Comparison of ENCODE assay signal across 8 mouse cellular contexts in the genomic region with DNA sequence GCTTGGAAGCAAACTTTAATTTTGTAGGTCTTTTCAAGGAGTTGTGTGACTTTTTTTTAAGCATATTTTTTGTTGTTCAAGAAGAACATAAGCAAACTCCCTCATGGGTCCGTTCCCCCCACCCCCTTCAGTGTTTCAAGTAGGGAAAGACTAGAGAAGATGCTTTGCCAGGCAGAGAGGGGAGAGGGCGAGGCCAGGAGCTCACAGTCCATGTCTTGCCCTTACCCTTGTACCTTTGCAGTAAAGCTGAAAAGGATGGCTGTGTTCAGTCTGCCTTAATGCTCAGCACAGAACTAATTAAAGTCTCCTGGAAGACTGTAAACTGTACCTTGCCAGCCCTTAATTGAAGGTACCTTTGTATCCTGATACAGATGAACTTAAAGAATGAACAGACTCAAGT. TPM values are rescaled to one million over a fixed set of nuclear protein-coding genes. Genes with fewer than 3 reads are reported as not detected.
DNase-seq lines count a peak whose midpoint lies in the region; ATAC-seq and TF ChIP-seq lines count a peak whose summit lies in the region.

No protein-coding gene starts in this region.

- WGBS in heart, embryonic 14.5 days: 51% methylated on average over 2 of the region's 2 CpGs
- 73% methylated on average over 2 of the region's 2 CpGs for WGBS in hindbrain, embryonic 11.5 days
- 55% methylated on average over 2 of the region's 2 CpGs for WGBS in macrophage (ENCODE audit: missing documents)

- no peak for TF ChIP-seq CTCF in MEL (IDR thresholded peaks at IDR 0.05 in 2 of 3, conservative IDR thresholded peaks at IDR 0.05 in 1 of 3; ENCODE audit: control insufficient read depth in 1 of 3, insufficient read depth in 1 of 3, low read depth in 2 of 3, low read length in 3 of 3, poor library complexity in 1 of 3, severe bottlenecking in 1 of 3)

- intact Hi-C loops in heart, postnatal 10 days (cut with DNase I): no loop called here

- H3K27ac ChIP-seq in heart, embryonic 14.5 days (replicated peaks in 1 of 2; ENCODE audit: control insufficient read depth in 1 of 2, insufficient read depth in 1 of 2, low read depth in 2 of 2, low read length in 2 of 2): no peak overlapping the region
- H3K27ac ChIP-seq in MEL (ENCODE audit: control insufficient read depth, low read depth, low read length) (no peak overlapping the region), macrophage (peak overlapping the region; percentile 87)
- no peak overlapping the region for H3K27ac ChIP-seq in hindbrain, embryonic 11.5 days (ENCODE audit: low read depth, low read length)

- peaks cover 62% of the 10 kb centered on the region for H3K79me2 ChIP-seq in MEL (ENCODE audit: control insufficient read depth, insufficient read depth, low read length, poor library complexity)
- peaks cover 69% of the 10 kb centered on the region for H3K79me2 ChIP-seq in macrophage (ENCODE audit: inconsistent target)

- H3K4me3 ChIP-seq in heart, embryonic 14.5 days (ENCODE audit: control insufficient read depth in 1 of 2, insufficient read depth in 1 of 2, low read depth in 1 of 2, low read length in 2 of 2): peak overlapping the region; percentile 19 to 93; a peak in 3 of 4 replicates
- H3K4me3 ChIP-seq in MEL (ENCODE audit: control insufficient read depth in 1 of 2, insufficient read depth in 1 of 2, low read depth in 2 of 2, low read length in 2 of 2) (peak overlapping the region; percentile 1 to 97), macrophage (ENCODE audit: inconsistent target) (peak overlapping the region; percentile 76)
- no peak overlapping the region for H3K4me3 ChIP-seq in hindbrain, embryonic 11.5 days (ENCODE audit: low read depth, low read length)

- H3K36me3 ChIP-seq in heart, embryonic 14.5 days (ENCODE audit: control insufficient read depth, insufficient read depth, low read length): peaks cover 26% of the 10 kb centered on the region
- H3K36me3 ChIP-seq in MEL (ENCODE audit: control insufficient read depth in 1 of 2, insufficient read depth in 2 of 2, low read length in 2 of 2) (peaks cover 24 to 31% of the 10 kb centered on the region in 2 experiments), macrophage (ENCODE audit: inconsistent target) (peaks cover 18% of the 10 kb centered on the region; the same call in 1 of the 2 replicates)
- H3K36me3 ChIP-seq in hindbrain, embryonic 11.5 days (ENCODE audit: control insufficient read depth, insufficient read depth, low read length): peaks cover 2% of the 10 kb centered on the region; the same call in 1 of the 2 replicates

- no peak for TF ChIP-seq EP300 in MEL (IDR thresholded peaks at IDR 0.05; ENCODE audit: low read depth in 1 of 2, low read length in 2 of 2)

- H3K27me3 ChIP-seq in heart, embryonic 14.5 days (ENCODE audit: control insufficient read depth, insufficient read depth, low read length): no peaks in the 10 kb centered on the region
- no peaks in the 10 kb centered on the region for H3K27me3 ChIP-seq in MEL (ENCODE audit: control insufficient read depth in 1 of 2, insufficient read depth in 2 of 2, low read length in 2 of 2)
- no peaks in the 10 kb centered on the region for H3K27me3 ChIP-seq in hindbrain, embryonic 11.5 days (ENCODE audit: control insufficient read depth, insufficient read depth, low read length)

- no peak for TF ChIP-seq RAD21 in MEL (IDR thresholded peaks at IDR 0.05; ENCODE audit: low read depth, low read length)

- peak overlapping the region; percentile 97 for H3K9ac ChIP-seq in heart, embryonic 14.5 days (ENCODE audit: low read length)
- H3K9ac ChIP-seq in MEL (ENCODE audit: control insufficient read depth, low read depth, low read length, poor library complexity, severe bottlenecking): peak overlapping the region; percentile 19
- no peak overlapping the region for H3K9ac ChIP-seq in hindbrain, embryonic 11.5 days (ENCODE audit: low read depth, low read length)

- peak overlapping the region; percentile 73 for H3K4me2 ChIP-seq in heart, embryonic 14.5 days (ENCODE audit: low read length)
- H3K4me2 ChIP-seq in hindbrain, embryonic 11.5 days (replicated peaks; ENCODE audit: low read depth, low read length): peak overlapping the region; percentile 24; the same call in 1 of the 2 replicates

- H3K4me1 ChIP-seq in heart, embryonic 14.5 days (ENCODE audit: control insufficient read depth in 2 of 2, insufficient read depth in 2 of 2, low read length in 2 of 2): peaks cover 18 to 63% of the 10 kb centered on the region in 2 experiments
- H3K4me1 ChIP-seq in MEL (ENCODE audit: control insufficient read depth in 1 of 2, insufficient read depth in 2 of 2, low read length in 2 of 2): peaks cover 20 to 29% of the 10 kb centered on the region in 2 experiments
- H3K4me1 ChIP-seq in hindbrain, embryonic 11.5 days (replicated peaks; ENCODE audit: control insufficient read depth, insufficient read depth, low read length): 0 out of 2 replicates have a peak, but pooled peaks cover 6% of the 10 kb centered on the region

- DNase-seq in heart, postnatal 10 days: no peak
- no peak for DNase-seq in MEL (ENCODE audit: low read depth, low spot score)
- DNase-seq in hindbrain, embryonic 11.5 days (ENCODE audit: low spot score): no peak
- DNase-seq in frontal cortex, postnatal 36 days (ENCODE audit: low spot score in 2 of 2): no peak
- no peak for DNase-seq in testis, postnatal 14 days (ENCODE audit: low spot score)
- no peak for DNase-seq in ovary, postnatal 10 days (ENCODE audit: low spot score)

- no peak for ATAC-seq in heart, embryonic 14.5 days (ENCODE audit: insufficient number of reproducible peaks, insufficient read depth, low FRiP score, low read depth)
- no peak for ATAC-seq in hindbrain, embryonic 11.5 days (ENCODE audit: low FRiP score)

- no peaks in the 10 kb centered on the region for H3K9me3 ChIP-seq in heart, embryonic 14.5 days (ENCODE audit: control insufficient read depth, low read length)
- no peaks in the 10 kb centered on the region for H3K9me3 ChIP-seq in MEL (replicated peaks; ENCODE audit: insufficient read depth, low read length)
- no peaks in the 10 kb centered on the region for H3K9me3 ChIP-seq in hindbrain, embryonic 11.5 days (ENCODE audit: control insufficient read depth, low read length)

- TF ChIP-seq POLR2A in MEL (IDR thresholded peaks at IDR 0.05; ENCODE audit: control insufficient read depth in 1 of 2, insufficient read depth in 1 of 2, low read depth in 1 of 2, low read length in 2 of 2, poor library complexity in 1 of 2): no peak

TF ChIP-seq in MEL, 35 proteins besides CTCF, POLR2A, EP300 and RAD21:
- TF ChIP-seq BHLHE40 (IDR thresholded peaks at IDR 0.05; ENCODE audit: borderline replicate concordance, low read depth, low read length) (no peak), HCFC1 (IDR thresholded peaks at IDR 0.05; ENCODE audit: low read depth, low read length) (no peak), POLR2AphosphoS2 (IDR thresholded peaks at IDR 0.05; ENCODE audit: low read length) (no peak), ELF1 (IDR thresholded peaks at IDR 0.05; ENCODE audit: low read depth, low read length) (no peak), MAFK (IDR thresholded peaks at IDR 0.05; ENCODE audit: borderline replicate concordance, low read depth, low read length) (no peak), POLR2AphosphoS5 (IDR thresholded peaks at IDR 0.05; ENCODE audit: borderline replicate concordance, low read depth, low read length) (no peak), MYB (IDR thresholded peaks at IDR 0.05; ENCODE audit: low read depth, low read length) (no peak), GABPA (IDR thresholded peaks at IDR 0.05; ENCODE audit: low read depth, low read length) (no peak), ETS1 (IDR thresholded peaks at IDR 0.05; ENCODE audit: low read depth, low read length) (no peak)

RNA-seq across cellular contexts. Expression of a gene that starts 1.7 kb away (rescaled TPM):
- polyA plus RNA-seq in heart, embryonic 14.5 days (2014; fragmentation: Nextera tagmentation; extraction: Ambion mirVana): 24.7 and 27.0 TPM in 2 replicates
- 10 to 100 TPM; 45.7 to 48.7 TPM for total RNA-seq in heart, postnatal 10 days (2021)
- total RNA-seq in MEL (2012; rRNA removed): 56.6 and 57.0 TPM in 2 replicates
- 100 to 1,000 TPM in 1 of 2 experiments, 10 to 100 TPM in 1; 51.0 to 102 TPM for polyA plus RNA-seq in MEL (2012; ENCODE audit: insufficient read depth in 1 of 2, insufficient read length in 2 of 2, low read depth in 1 of 2, low replicate concordance in 2 of 2, missing spikeins in 1 of 2)
- polyA plus RNA-seq in hindbrain, embryonic 11.5 days (2014; fragmentation: Nextera tagmentation; extraction: Ambion mirVana): 20.6 and 25.2 TPM in 2 replicates
- total RNA-seq in macrophage (2018; cell fraction: chromatin; rRNA removed): 100 to 1,000 TPM in 21 of 26 experiments, 10 to 100 TPM in 5; 69.8 to 341 (median 149) TPM
- 100 to 1,000 TPM; 138 to 379 (median 169) TPM for total RNA-seq in macrophage (2018; cell fraction: cytosol; rRNA removed)
- total RNA-seq in macrophage (2018; cell fraction: nucleus; rRNA removed): 100 to 1,000 TPM; 113 to 469 (median 244) TPM
- 52.2 to 84.3 TPM (median 79.7 TPM) in 3 replicates for polyA plus RNA-seq in macrophage (2018)

RNA-seq across cellular contexts. Expression of a gene that starts 49.4 kb away (rescaled TPM):
- polyA plus RNA-seq in heart, embryonic 14.5 days (2014; fragmentation: Nextera tagmentation; extraction: Ambion mirVana): not detected in 2 replicates
- total RNA-seq in heart, postnatal 10 days (2021): not detected
- 0.04 and 0.10 TPM in 2 replicates for total RNA-seq in MEL (2012; rRNA removed)
- not detected for polyA plus RNA-seq in MEL (2012; ENCODE audit: insufficient read depth in 1 of 2, insufficient read length in 2 of 2, low read depth in 1 of 2, low replicate concordance in 2 of 2, missing spikeins in 1 of 2)
- not detected in 2 replicates for polyA plus RNA-seq in hindbrain, embryonic 11.5 days (2014; fragmentation: Nextera tagmentation; extraction: Ambion mirVana)
- 10 to 100 TPM in 16 of 26 experiments, 1 to 10 TPM in 10; 4.7 to 50.1 (median 11.3) TPM for total RNA-seq in macrophage (2018; cell fraction: chromatin; rRNA removed)
- total RNA-seq in macrophage (2018; cell fraction: cytosol; rRNA removed): 1 to 10 TPM in 3 of 26 experiments, under 1 TPM in 23; 0.04 to 2.1 (median 0.42) TPM
- total RNA-seq in macrophage (2018; cell fraction: nucleus; rRNA removed): 10 to 100 TPM in 19 of 26 experiments, 1 to 10 TPM in 7; 5.1 to 42.5 (median 15.9) TPM
- 0.28 to 1.1 TPM (median 0.40 TPM) in 3 replicates for polyA plus RNA-seq in macrophage (2018)
